Mouse (Mus musculus): ENCODE measurements around the gene Cdx2.

The Cdx2 gene

DNA sequence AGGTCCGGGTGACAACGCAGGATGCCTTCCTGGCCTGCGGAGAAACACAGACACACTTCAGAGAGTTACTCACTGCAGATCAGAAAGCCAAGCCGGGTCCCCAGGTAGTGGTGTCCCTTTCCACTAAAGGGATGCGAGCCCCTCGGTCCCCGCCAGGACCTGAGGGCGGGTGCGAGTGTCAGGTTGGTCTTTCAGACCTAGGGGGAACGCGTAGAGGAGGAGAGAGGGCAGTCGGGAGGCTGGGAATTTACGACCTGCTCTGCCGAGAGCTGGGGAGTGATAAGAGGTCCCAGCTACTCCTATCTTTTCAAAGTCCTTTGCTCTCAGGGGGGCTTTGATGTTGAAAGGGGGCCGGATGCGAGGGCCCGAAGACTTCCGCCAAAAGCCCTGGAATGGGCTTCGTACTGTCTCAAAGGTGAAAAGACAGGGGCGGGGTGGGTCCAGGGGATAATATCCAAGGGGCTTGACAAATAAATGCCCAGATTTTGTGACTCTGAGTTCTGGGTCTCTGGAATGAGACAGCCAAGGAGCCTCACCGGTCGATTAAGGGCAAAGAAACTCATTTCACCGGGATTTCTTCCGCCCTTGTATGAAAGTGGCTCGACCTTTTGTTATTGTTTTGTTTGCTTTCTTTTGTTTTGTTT is 8.5 kb upstream of the Cdx2 start:
- DNase-seq (ENCODE audit: low spot score in 2 of 2): no peak

DNA sequence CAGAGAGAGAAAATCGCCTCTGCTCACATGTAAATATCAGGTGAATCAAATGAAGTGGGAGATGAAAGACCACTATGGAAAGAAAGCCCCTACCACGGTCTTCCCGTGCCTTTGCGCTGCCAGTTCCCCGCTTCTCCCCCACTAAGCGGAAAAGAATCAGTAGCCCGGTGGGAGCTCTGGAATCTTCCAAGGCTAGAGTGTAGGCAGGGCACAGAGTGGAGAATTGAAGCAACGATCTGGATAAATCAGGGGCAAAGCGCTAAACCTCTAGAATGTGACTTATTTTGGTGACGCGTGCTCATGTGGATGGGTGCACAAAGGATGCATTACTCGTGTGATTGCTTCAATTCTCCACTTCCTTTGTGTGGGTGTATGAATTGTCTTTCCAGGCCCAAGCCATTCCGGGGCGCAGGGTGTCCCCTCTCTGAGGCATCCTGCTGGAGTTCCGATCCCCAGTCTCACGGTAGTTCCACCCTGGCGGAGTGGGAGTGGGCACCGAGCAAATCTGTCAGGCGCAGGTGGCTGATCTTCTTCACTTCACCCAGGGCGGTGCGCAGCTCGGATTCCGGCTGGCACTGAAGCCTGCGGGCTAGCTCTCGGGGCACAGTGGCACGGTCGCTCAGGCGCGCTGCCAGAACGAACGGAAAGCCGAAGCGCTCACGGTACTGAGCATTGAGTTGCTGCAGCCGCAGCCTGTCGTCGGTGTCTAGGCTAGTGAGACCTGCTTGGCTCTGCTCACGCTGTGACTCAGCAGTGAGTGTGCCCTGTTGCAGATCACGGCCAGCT is 7.8 kb upstream of the Cdx2 start:
- no peak for DNase-seq (ENCODE audit: low spot score in 2 of 2)

DNA sequence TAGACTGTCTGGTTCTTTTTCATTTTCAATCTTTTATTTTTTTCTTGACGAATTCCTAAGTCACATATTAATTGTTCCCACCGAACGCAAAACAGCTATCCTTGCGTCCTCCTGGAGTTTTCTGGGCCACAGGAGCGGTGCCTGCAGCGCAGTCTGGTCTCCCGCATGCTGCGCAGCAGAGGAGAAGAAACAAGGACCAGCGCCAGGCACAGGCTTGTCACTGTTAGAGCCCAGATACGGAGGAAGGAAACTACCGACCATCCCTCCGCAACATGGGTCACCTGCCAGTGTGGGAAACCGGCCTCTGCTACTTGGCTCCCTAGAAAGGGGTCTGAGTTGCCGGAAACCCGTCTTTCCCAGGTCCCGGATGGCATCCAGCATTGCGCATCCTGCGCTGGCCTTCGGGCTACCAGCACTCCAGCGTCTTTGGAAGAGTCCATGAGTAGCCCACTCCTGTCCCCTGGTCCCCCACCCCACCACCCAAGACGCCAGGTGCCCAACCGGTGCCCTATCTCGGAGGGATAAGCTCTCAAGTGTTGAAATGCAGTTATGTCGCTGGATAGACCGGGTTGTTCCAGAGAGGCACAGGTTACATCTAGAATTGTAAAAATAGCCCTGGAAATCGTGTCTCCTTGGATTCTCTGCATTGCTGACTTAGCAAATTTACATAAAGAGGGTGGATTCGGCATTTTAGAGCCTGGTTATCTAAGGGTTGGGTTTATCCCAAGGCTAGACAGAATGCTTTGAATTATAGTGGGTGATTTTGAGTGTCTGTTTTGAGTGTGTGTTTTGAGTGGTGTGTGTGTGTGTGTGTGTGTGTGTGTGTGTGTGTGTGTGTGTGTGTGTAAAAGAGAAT is 6.0 kb upstream of the Cdx2 start:
- DNase-seq (ENCODE audit: low spot score in 2 of 2): no peak

DNA sequence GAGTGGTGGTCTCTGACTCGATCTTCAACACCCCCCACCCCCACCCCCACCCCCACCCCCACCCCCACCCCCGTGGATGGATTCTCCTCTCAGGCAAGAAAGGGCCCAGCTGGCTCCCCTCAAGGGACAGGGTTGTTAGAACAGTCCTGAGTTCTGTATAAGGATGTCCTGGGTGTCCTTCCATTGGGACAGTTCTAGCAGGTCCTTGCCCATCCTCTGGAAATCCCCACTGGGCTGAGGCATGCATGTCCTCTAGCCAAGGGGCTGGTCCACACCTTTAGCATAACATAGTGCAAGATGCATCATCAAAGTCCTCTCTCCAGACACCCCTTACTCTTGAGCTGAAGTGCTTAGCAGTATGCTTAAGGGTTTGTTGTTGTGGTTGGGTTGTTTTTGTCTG is 2.7 kb upstream of the Cdx2 start:
- no peak for DNase-seq (ENCODE audit: low spot score in 2 of 2)

DNA sequence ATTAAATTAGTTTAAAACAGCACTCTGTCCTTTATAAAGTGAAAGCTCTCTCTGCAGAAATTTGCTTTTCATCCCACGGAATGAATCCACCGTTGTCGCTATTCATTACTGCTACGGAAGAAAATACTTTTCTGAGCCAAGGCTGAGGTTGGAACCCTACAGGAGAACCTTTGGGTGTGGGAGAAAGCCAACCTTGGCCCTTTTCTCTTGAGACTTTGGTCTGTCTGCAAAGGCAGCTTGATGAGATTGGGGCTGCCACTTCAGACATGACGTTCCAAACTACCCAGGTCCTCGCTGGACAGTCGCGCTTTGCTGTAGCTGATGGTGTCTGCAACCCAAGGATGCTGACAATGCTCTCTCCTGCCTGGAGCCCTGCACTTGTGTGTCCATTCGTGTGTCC is 1.4 kb upstream of the Cdx2 start:
- DNase-seq (ENCODE audit: low spot score in 2 of 2): no peak

DNA sequence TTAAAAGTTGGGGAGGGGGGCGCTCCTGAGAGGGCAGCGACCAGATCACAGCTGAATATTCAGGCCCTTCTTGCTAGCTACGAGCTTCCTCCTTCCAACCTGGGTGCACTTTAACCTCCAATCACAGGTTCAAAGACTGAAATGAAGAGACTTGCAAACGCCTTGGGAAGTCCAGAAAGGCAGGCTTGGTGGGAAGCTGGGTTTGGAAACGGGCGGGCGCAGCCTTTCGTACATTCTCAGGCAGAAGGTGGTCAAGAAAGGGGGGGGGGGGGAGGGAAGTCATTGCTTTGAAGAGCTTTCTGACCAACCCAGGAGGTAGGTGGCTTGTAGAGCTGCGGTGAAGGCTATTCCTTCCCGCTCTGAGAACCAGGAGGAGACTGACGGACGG is 322 bp upstream of the Cdx2 start:
- no peak for DNase-seq (ENCODE audit: low spot score in 2 of 2)

DNA sequence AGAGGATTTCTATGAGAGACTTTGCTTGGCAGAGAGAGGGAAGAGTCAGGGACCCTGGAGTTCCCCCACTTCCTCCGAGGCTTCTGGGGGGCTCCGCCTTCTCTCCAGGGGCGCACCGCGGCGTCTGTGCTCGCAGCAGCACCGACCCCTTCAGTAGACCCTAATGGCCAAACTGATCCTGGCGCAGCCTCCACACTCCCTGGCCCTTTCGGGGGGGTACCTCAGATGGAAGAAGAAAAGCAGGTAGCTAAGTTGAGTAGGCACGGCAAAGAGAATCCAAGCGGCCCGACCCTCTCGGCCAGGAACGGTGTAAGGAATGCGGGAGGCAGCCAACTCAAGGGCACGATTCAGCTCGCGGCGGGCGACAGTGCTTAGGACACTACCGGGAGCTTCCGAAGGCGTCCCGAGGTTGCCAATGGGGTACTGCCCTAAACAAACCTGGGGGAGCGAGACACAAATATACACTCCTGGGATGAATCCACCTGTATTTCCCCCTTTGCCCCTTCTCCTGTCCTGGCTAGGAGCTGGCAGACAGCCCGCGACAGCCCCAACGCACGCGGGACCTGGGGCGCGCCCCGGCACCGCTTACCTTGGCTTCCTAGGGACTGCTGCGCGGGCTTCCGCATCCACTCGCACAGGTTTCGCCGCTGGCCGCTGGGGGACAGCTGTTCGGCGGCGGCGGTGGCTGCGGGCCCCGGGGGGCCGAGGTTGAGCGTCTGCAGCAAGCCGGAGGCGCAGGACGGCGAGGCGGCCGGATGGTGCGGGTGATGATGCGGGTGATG is 1.0 kb downstream of the Cdx2 start:
- DNase-seq (ENCODE audit: low spot score in 2 of 2): no peak

DNA sequence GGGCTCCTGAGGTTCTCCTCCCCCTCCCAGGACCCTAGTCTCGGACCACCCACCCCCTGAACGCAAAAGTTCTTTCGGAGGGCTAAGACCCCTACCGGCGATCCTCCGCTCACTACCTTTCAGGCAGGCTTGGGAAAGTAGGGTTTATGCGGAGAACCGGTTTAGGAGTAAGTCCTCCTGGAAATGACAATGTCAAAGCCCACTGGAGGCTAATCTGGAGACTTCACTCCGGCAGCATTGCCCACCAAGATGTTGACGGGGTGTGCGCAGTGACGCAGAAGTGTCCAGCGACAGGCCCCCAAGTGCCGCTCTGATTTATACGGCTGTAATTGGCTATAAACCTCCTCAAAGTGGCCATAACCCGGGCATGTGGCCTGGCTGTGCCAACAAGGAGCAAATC is 1.9 kb downstream of the Cdx2 start:
- DNase-seq (ENCODE audit: low spot score in 2 of 2): no peak

DNA sequence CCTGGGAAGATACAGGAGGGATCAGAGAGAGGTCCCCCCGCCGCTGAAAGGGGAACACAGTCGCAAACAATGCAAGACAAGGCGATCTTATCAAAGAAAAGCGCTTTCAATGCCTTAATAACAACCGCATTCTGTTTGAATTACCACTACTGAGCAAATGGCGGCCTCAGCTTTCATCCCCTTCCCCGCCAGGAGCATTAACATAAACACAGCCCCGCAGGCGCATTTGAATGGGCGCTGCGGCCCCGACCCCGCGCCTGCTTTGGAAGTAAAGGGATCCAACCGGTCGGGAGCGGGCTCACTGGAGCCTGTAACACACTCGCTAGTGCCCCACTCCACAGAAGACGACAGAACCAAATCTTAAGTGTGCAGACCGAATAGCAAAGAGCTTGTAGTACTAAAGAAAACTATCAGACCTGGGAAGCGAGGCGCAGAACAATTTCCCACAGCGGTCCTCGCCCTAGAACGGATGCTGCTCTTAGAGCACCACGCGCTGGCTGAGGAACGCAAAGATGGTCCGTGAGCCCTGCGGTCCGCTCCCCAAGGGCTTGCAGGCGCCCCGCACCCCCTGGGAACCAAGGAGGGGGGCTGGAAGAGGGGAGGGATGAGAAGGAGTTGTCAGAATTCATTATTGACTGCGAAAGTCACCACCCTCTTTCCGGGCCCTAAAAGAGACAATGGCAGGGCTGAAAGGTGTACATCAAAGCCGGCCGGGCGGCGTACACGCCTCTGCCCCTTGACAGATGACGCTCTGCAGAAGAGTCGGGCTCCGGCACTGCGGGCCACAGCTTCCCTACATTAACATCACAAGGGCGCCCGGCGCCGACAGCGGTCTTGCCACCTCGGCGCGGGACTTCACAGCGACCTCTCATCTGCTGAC is 2.6 kb downstream of the Cdx2 start:
- DNase-seq (ENCODE audit: low spot score in 2 of 2): no peak

DNA sequence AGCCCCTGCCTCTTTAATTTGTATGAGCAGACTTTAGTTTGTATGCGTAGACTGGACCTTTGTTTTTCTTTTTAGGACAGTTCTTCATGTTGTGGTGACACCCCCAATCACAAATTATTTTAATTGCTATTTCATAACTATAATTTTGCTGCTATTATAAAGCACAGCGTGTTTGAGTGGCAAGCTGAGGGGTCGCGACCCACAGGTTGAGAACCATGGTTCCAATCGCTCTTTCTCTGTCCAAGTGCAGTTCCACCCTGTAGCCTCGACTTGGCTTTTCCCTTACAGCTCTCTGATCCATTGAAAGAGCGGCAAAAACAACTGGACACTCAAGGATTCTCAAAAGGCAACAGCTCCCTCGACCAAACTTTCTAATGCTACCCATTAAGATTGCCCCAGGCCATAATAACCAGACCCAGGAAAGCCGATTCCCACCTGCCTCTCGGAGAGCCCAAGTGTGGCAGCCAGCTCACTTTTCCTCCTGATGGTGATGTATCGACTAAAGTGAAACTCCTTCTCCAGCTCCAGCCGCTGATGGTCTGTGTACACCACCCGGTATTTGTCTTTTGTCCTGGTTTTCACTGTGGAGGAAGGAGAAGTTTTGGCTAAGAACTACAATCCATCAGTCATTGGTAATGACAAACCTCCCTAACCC is 4.2 kb downstream of the Cdx2 start:
- DNase-seq (ENCODE audit: low spot score in 2 of 2): no peak

DNA sequence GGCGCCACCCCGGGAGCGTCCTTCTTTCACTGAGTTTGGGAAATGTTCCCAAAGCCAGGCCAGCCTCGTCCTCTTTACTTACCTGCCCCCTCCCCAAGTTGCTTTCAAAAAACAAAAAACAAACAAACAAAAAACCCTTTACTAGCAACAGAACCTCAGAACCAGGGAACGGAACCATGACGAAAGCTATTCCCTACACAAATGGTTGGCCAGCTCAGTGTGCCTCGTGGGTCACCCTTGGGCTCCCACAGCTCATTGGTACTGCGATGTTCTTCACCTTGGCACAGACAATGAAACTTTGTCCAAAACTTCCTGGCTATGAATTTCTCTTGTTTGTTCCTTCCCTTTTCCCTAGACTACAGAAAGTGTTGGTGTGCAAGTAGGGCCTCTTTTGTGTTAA is 4.9 kb downstream of the Cdx2 start:
- DNase-seq (ENCODE audit: low spot score in 2 of 2): no peak

DNA sequence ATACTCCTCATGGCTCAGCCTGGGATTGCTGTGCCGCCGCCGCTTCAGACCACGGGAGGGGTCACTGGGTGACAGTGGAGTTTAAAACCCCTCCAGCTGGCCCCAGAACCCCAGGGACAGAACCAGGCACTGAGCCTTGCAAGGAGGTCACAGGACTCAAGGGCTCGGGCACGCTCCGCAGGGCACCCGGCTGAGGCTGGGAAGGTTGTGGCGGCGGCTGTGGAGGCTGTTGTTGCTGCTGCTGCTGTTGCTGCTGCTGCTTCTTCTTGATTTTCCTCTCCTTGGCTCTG is 5.3 kb downstream of the Cdx2 start:
- no peak for DNase-seq (ENCODE audit: low spot score in 2 of 2)

DNA sequence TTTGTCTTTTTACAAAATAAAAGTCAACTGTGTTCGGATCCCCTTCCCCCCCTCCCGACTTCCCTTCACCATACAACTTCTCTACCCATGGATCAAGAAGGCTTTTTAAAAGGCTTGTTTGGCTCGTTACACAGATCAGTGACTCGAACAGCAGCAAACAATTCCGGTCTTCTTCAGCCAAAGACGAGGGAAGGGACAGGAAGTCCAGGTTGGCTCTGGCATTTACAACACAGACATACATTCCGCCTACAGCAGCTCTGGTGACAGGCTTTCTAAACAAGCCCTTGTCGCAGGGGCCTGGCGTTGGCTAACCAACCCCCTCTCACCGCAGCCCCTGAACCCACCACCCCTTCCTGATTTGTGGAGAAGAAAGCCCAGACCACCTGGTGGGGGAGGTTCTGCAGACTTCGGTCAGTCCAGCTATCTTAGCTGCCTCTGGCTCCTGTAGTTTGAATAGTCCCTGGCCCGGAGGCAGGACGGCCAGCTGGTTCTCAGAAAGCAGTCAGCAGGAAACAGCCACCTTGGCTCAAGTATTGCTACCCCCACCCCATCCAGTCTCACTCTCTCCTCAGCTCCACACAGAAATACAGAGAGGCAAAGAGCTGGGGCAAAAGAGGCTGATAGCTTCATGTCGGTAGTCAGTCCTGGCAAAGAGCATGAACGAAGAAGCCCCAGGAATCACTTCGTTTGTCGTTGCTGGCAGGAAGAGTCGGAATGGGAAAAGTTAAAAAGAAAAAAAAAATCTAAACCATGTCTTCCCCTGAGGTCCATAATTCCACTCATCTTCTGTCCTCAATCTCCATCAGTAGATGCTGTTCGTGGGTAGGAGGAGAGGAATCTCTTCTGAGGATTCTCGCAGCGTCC is 5.9 kb downstream of the Cdx2 start:
- no peak for DNase-seq (ENCODE audit: low spot score in 2 of 2)

DNA sequence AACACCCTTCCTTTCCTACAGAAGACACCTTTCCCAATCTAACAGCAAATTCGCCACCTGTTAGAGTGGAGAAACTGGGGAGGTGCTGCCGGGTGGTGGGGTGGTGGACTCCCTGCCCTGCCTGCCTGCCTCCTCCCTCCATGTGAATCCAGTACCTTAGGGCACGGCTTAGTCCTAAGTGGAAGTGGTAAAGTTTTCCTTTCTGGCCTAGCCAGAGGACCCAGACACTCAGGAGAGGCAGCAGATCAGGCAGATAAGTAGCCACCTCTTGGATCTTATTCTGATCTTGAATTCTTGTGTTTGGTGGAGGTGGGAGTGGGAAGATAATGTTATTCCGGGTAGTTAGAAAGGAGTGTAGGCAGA is 7.1 kb downstream of the Cdx2 start:
- no peak for DNase-seq (ENCODE audit: low spot score in 2 of 2)

DNA sequence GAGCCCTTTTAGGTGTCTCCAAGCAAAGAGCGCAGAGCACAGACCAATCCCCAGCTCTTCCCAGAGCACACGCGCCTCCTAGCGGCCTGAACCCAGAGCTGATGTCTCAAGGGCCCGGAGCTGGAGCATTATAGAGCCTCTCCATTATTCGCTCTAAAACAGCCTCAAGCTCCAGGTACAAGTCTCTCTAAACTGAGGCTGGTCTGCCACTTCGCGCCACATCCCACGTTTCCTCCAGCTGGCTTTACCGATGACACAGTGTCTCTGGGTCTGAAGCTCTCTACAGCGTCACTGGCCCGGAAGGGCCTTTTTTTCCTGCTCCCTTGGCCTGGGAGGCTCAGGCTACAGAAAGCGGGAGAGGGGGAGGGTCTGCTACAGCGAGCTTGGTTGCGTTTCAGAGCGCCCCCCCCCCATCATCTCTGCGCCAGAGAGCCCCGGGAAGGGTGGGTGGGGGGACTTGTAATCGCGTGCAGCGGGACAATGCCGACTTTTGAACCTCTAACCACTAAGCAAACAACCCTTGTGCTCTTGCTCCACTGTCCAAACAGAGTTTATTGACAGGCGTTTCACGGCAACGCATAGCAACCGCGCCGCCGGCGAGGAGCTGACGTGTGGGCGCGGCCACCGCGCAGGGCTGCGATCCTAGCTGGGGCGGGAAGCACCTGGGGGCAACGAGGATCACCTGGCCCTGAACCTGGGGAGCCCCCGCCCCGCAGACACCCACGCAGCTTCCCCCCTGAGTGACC is 7.6 kb downstream of the Cdx2 start:
- no peak for DNase-seq (ENCODE audit: low spot score in 2 of 2)

DNA sequence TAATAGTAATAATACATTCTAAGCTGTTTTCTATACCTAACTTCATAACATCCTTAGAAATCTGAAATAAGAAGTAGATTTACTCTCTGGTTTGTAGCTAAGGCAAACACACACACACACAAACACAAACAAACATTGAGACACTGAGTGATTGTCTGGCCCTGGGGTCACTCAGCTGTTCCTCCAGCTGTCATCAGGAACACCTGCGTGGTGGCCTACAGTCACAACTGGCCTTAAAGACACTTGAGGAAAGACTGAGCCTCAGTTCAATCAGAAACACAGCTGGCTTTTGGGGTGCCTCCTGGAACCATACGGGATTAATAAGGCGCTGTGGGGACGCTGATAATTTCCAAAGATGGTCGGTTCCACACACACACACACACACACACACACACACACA is 9.8 kb downstream of the Cdx2 start:
- no peak for DNase-seq (ENCODE audit: low spot score in 2 of 2)

DNA sequence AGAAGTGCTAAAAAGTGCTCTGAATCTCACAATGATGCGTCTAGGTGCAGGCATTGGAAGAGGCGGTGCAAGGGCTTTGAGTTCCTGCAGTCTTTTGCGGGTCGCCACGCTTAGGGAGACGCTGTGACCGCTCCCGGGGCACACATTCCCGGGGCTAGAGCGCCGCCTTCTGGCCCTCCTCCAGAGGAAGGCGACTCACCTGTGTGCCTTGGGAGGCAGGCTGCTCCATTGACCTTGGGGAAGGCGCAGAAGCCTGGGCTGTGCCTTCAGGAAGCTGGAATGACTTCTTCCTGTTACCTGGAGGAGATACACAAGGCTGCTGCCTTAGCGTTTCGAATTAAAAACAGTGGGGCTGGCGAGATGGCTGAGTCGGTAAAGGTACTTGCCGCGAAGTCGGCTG is 12.9 kb downstream of the Cdx2 start:
- DNase-seq (ENCODE audit: low spot score in 2 of 2): no peak

DNA sequence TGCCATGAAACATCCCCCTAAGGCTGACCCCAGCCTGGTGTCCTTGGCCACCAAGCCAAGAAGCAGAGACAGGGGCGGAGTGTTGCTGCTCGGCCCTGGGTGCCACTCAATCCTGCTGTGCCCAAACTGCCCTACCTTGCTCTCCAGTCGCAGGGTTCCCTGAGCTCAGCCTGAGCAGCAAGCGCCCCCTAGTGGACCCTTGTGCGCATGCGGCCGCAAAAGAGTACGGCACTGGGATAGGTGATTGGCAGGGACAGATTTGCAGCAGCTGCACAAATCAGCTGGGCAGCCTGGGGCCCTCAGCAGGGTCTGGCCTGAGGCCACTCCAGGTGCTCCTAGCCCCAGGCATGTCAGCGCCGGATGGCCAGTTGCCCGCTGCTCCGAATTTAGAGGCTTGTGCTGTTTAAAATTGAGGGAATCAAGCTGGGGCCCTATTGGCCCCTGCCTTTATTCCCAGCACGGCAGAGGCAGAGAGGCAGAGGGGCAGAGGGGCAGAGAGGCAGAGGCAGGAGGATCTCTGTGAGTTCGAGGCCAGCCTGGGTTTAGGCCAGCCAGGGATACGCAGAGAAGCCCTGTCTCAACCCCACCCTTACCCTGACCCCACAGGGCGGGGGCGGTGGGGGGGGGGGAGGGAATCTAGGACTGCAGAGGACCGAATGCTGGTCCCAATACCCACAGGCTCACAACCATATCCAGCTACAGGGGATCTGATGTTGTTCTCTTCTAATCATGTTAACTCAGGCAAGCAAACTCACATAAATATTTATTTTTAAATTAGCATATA is 13.8 kb downstream of the Cdx2 start:
- DNase-seq (ENCODE audit: low spot score in 2 of 2): peak; percentile 51 to 55

Measured in frontal cortex, postnatal 36 days (tissue).